ENCODE assay signal across 12 mouse cellular contexts in genomic region chr14:51095736-51096524, GRCm38 (mm10). TPM values are rescaled to one million over a fixed set of nuclear protein-coding genes. Genes with fewer than 3 reads are reported as not detected.
A peak's percentile ranks its signal among the peaks of the same experiment; 100 is the strongest.
DNase-seq lines count a peak whose midpoint lies in the region; ATAC-seq and TF ChIP-seq lines count a peak whose summit lies in the region.
"Had no signal": no experiment of that assay in that cellular context is flagged by ENCODE, and none has a peak within 500 bp of the region (broad histone marks: within the 10 kb centered on the region; RNA-seq: fewer than 3 reads in every experiment).

No protein-coding gene starts in this region.

- DNase-seq in liver, postnatal 0 days = peak; percentile 28
- DNase-seq in c-Kit-positive CD71-positive TER-119-positive erythroid progenitor cells, embryonic 14.5 days (ENCODE audit: low spot score) = no peak
- DNase-seq in layer of hippocampus, postnatal 36 days = no peak
- DNase-seq in ovary, adult 18-20 months (ENCODE audit: low spot score) = no peak
- DNase-seq: cerebellum, adult 11-12 months; thymus, postnatal 36 days had no signal

- no peaks in the 10 kb centered on the region for H3K9me3 ChIP-seq in intestine, embryonic 15.5 days
- H3K9me3 ChIP-seq in kidney, embryonic 14.5 days (ENCODE audit: control insufficient read depth, low read length) = no peaks in the 10 kb centered on the region
- no peaks in the 10 kb centered on the region for H3K9me3 ChIP-seq in liver, postnatal 0 days (ENCODE audit: low read length)

- peak; percentile 91 for ATAC-seq in intestine, embryonic 15.5 days
- no peak for ATAC-seq in kidney, embryonic 14.5 days (ENCODE audit: low FRiP score, low TSS enrichment)
- peak; percentile 81 for ATAC-seq in liver, postnatal 0 days
- peak; percentile 49 for ATAC-seq in megakaryocyte progenitor cell, adult 5-6 weeks (replicated peaks; ENCODE audit: poor library complexity)

- H3K27ac ChIP-seq in intestine, embryonic 15.5 days = peak overlapping the region; percentile 70
- peak overlapping the region; percentile 49; the same call in 1 of the 2 replicates for H3K27ac ChIP-seq in kidney, embryonic 14.5 days (ENCODE audit: low read depth, low read length)
- H3K27ac ChIP-seq in liver, postnatal 0 days (ENCODE audit: low read depth) = peak overlapping the region; percentile 20

- no peaks in the 10 kb centered on the region for H3K27me3 ChIP-seq in intestine, embryonic 15.5 days (replicated peaks)
- H3K27me3 ChIP-seq in kidney, embryonic 14.5 days (ENCODE audit: control insufficient read depth, insufficient read depth, low read length) = no peaks in the 10 kb centered on the region
- H3K27me3 ChIP-seq in liver, postnatal 0 days (ENCODE audit: insufficient read depth, low read length) = no peaks in the 10 kb centered on the region

- 0 out of 2 replicates have a peak, but pooled peaks cover 2% of the 10 kb centered on the region for H3K4me1 ChIP-seq in intestine, embryonic 15.5 days (replicated peaks)
- H3K4me1 ChIP-seq in kidney, embryonic 14.5 days (ENCODE audit: control insufficient read depth, insufficient read depth, low read length) = peaks cover 5% of the 10 kb centered on the region; the same call in 1 of the 2 replicates
- H3K4me1 ChIP-seq in liver, postnatal 0 days (ENCODE audit: insufficient read depth) = peaks cover 33% of the 10 kb centered on the region

- no peak for TF ChIP-seq CTCF in liver, postnatal 0 days (IDR thresholded peaks at IDR 0.05; ENCODE audit: low read depth)

- H3K36me3 ChIP-seq in intestine, embryonic 15.5 days = no peaks in the 10 kb centered on the region
- no peaks in the 10 kb centered on the region for H3K36me3 ChIP-seq in kidney, embryonic 14.5 days (ENCODE audit: control insufficient read depth, insufficient read depth, low read length)
- no peaks in the 10 kb centered on the region for H3K36me3 ChIP-seq in liver, postnatal 0 days (replicated peaks; ENCODE audit: insufficient read depth, low read length)

- 24% methylated on average over 9 of the region's 9 CpGs for WGBS in intestine, embryonic 15.5 days
- 52% methylated on average over 9 of the region's 9 CpGs for WGBS in kidney, embryonic 14.5 days
- WGBS in liver, postnatal 0 days (ENCODE audit: insufficient replicate concordance) = 25% methylated on average over 9 of the region's 9 CpGs

- H3K4me3 ChIP-seq in intestine, embryonic 15.5 days (replicated peaks) = peak overlapping the region; percentile 23
- no peak overlapping the region for H3K4me3 ChIP-seq in kidney, embryonic 14.5 days (ENCODE audit: low read length)
- peak overlapping the region; percentile 1; the same call in 1 of the 2 replicates for H3K4me3 ChIP-seq in liver, postnatal 0 days (ENCODE audit: low read depth, low read length)

- no peak overlapping the region for H3K9ac ChIP-seq in intestine, embryonic 15.5 days
- H3K9ac ChIP-seq in kidney, embryonic 14.5 days (ENCODE audit: low read depth, low read length) = no peak overlapping the region
- H3K9ac ChIP-seq in liver, postnatal 0 days (replicated peaks) = no peak overlapping the region

- H3K4me2 ChIP-seq in intestine, embryonic 15.5 days (replicated peaks) = peak overlapping the region; percentile 34
- no peak overlapping the region for H3K4me2 ChIP-seq in kidney, embryonic 14.5 days (replicated peaks; ENCODE audit: low read depth, low read length)
- H3K4me2 ChIP-seq in liver, postnatal 0 days (ENCODE audit: low read depth, low read length) = peak overlapping the region; percentile 19; the same call in 1 of the 2 replicates

- no peak for TF ChIP-seq EP300 in liver, postnatal 0 days (IDR thresholded peaks at IDR 0.05; ENCODE audit: low read depth)

RNA-seq across cellular contexts. Expression of gene Ang, which starts 5.0 kb away (rescaled TPM):
- polyA plus RNA-seq in intestine, embryonic 15.5 days (2015; fragmentation: Nextera tagmentation; extraction: Ambion mirVana) = 51.6 and 73.0 TPM in 2 replicates
- 6.3 and 9.5 TPM in 2 replicates for polyA plus RNA-seq in kidney, embryonic 14.5 days (2014; fragmentation: Nextera tagmentation; extraction: Ambion mirVana)
- 85.3 and 131 TPM in 2 replicates for polyA plus RNA-seq in liver, postnatal 0 days (2015; fragmentation: Nextera tagmentation; extraction: Ambion mirVana)
- 1.8 and 2.0 TPM in 2 replicates for total RNA-seq in megakaryocyte progenitor cell, adult 5-6 weeks (2015)
- total RNA-seq in megakaryocyte progenitor cell, adult 5-6 weeks (2017) = 1.3 and 1.4 TPM in 2 replicates
- 1 to 10 TPM; 3.4 to 5.6 TPM for total RNA-seq in layer of hippocampus, postnatal 36 days (2021)

RNA-seq across cellular contexts. Expression of gene Rnase4, which starts 5.1 kb away (rescaled TPM):
- 209 and 240 TPM in 2 replicates for polyA plus RNA-seq in intestine, embryonic 15.5 days (2015; fragmentation: Nextera tagmentation; extraction: Ambion mirVana)
- 38.9 and 41.8 TPM in 2 replicates for polyA plus RNA-seq in kidney, embryonic 14.5 days (2014; fragmentation: Nextera tagmentation; extraction: Ambion mirVana)
- 221 and 337 TPM in 2 replicates for polyA plus RNA-seq in liver, postnatal 0 days (2015; fragmentation: Nextera tagmentation; extraction: Ambion mirVana)
- 4.8 and 7.1 TPM in 2 replicates for total RNA-seq in megakaryocyte progenitor cell, adult 5-6 weeks (2015)
- 1.7 and 2.4 TPM in 2 replicates for total RNA-seq in megakaryocyte progenitor cell, adult 5-6 weeks (2017)
- total RNA-seq in layer of hippocampus, postnatal 36 days (2021) = 10 to 100 TPM; 15.8 to 18.7 TPM

RNA-seq across cellular contexts. Expression of gene Eddm3b, which starts 18.3 kb away (rescaled TPM):
- polyA plus RNA-seq in intestine, embryonic 15.5 days (2015; fragmentation: Nextera tagmentation; extraction: Ambion mirVana) = not detected in 2 replicates
- 2.1 and 2.5 TPM in 2 replicates for polyA plus RNA-seq in kidney, embryonic 14.5 days (2014; fragmentation: Nextera tagmentation; extraction: Ambion mirVana)
- polyA plus RNA-seq in liver, postnatal 0 days (2015; fragmentation: Nextera tagmentation; extraction: Ambion mirVana) = 0.07 TPM in 2 replicates
- not detected in 2 replicates for total RNA-seq in megakaryocyte progenitor cell, adult 5-6 weeks (2015)
- total RNA-seq in megakaryocyte progenitor cell, adult 5-6 weeks (2017) = not detected in 2 replicates
- total RNA-seq in layer of hippocampus, postnatal 36 days (2021) = not detected
- polyA plus RNA-seq: embryonic facial prominence, embryonic 11.5 days; heart, embryonic 14.5 days; limb, embryonic 11.5 days had no signal

RNA-seq across cellular contexts. Expression of gene Olfr750, which starts 21.7 kb away (rescaled TPM):
- not detected in 2 replicates for polyA plus RNA-seq in intestine, embryonic 15.5 days (2015; fragmentation: Nextera tagmentation; extraction: Ambion mirVana)
- polyA plus RNA-seq in kidney, embryonic 14.5 days (2014; fragmentation: Nextera tagmentation; extraction: Ambion mirVana) = not detected in 2 replicates
- polyA plus RNA-seq in liver, postnatal 0 days (2015; fragmentation: Nextera tagmentation; extraction: Ambion mirVana) = not detected in 2 replicates
- total RNA-seq in megakaryocyte progenitor cell, adult 5-6 weeks (2015) = not detected in 2 replicates
- not detected in 2 replicates for total RNA-seq in megakaryocyte progenitor cell, adult 5-6 weeks (2017)
- not detected for total RNA-seq in layer of hippocampus, postnatal 36 days (2021)
- polyA plus RNA-seq: embryonic facial prominence, embryonic 11.5 days; heart, embryonic 14.5 days; limb, embryonic 11.5 days had no signal

RNA-seq across cellular contexts. Expression of gene Rnase6, which starts 27.8 kb away (rescaled TPM):
- polyA plus RNA-seq in intestine, embryonic 15.5 days (2015; fragmentation: Nextera tagmentation; extraction: Ambion mirVana) = 1.3 and 2.0 TPM in 2 replicates
- polyA plus RNA-seq in kidney, embryonic 14.5 days (2014; fragmentation: Nextera tagmentation; extraction: Ambion mirVana) = 0.38 and 0.49 TPM in 2 replicates
- polyA plus RNA-seq in liver, postnatal 0 days (2015; fragmentation: Nextera tagmentation; extraction: Ambion mirVana) = 6.3 and 7.5 TPM in 2 replicates
- total RNA-seq in megakaryocyte progenitor cell, adult 5-6 weeks (2015) = 9.2 and 14.6 TPM in 2 replicates
- total RNA-seq in megakaryocyte progenitor cell, adult 5-6 weeks (2017) = 20.7 and 22.2 TPM in 2 replicates
- under 1 TPM in 1 of 2 experiments, not detected in 1; 0.65 TPM for total RNA-seq in layer of hippocampus, postnatal 36 days (2021)
- polyA plus RNA-seq: embryonic facial prominence, embryonic 11.5 days had no signal

Comparison
In these comparisons a context has a peak if more than half of its experiments do, and no peak if none do; other contexts are left out.
1. H3K27ac ChIP-seq: peak in every context shown above with its lines; median percentile 70 in intestine, embryonic 15.5 days; 49 in kidney, embryonic 14.5 days; 20 in liver, postnatal 0 days.